Comparison of ENCODE assay signal across 14 mouse cellular contexts in genomic region chr12:52289594-52289993, GRCm38 (mm10).
A peak's percentile ranks its signal among the peaks of the same experiment; 100 is the strongest.
DNase-seq lines count a peak whose midpoint lies in the region; ATAC-seq lines count a peak whose summit lies in the region.
"Had no signal": no experiment of that assay in that cellular context is flagged by ENCODE, and none has a peak within 500 bp of the region (broad histone marks: within the 10 kb centered on the region; RNA-seq: fewer than 3 reads in every experiment).

No protein-coding gene starts in this region.

- peaks cover 12% of the 10 kb centered on the region for H3K4me1 ChIP-seq in neural tube, embryonic 12.5 days
- H3K4me1 ChIP-seq in forebrain, embryonic 16.5 days (replicated peaks; ENCODE audit: control insufficient read depth, insufficient read depth, low read length), result peaks cover 14% of the 10 kb centered on the region
- peaks cover 21% of the 10 kb centered on the region for H3K4me1 ChIP-seq in midbrain, embryonic 12.5 days

- no peak overlapping the region for H3K9ac ChIP-seq in neural tube, embryonic 12.5 days
- no peak overlapping the region for H3K9ac ChIP-seq in forebrain, embryonic 16.5 days (replicated peaks; ENCODE audit: low read depth, low read length)
- H3K9ac ChIP-seq in midbrain, embryonic 12.5 days (replicated peaks), result no peak overlapping the region
- H3K9ac ChIP-seq: embryonic facial prominence, embryonic 13.5 days; liver, embryonic 14.5 days had no signal

- ATAC-seq in neural tube, embryonic 12.5 days (ENCODE audit: low FRiP score, low read depth), result 0 out of 2 replicates have a peak, but pooled peaks have one; percentile 44
- ATAC-seq in forebrain, embryonic 16.5 days, result peak; percentile 41
- peak; percentile 39; the same call in 1 of the 2 replicates for ATAC-seq in midbrain, embryonic 12.5 days (ENCODE audit: low FRiP score, low read depth)
- no peak for ATAC-seq in CD4-positive, CD25-positive, alpha-beta regulatory T cell, adult 4 months
- ATAC-seq: intestine, embryonic 16.5 days had no signal

- H3K9me3 ChIP-seq in neural tube, embryonic 12.5 days, result no peaks in the 10 kb centered on the region
- no peaks in the 10 kb centered on the region for H3K9me3 ChIP-seq in forebrain, embryonic 16.5 days (ENCODE audit: control insufficient read depth, low read length)
- H3K9me3 ChIP-seq in midbrain, embryonic 12.5 days, result no peaks in the 10 kb centered on the region
- H3K9me3 ChIP-seq: embryonic facial prominence, embryonic 13.5 days; megakaryocyte, embryonic 14.5 days had no signal

- no peak overlapping the region for H3K4me3 ChIP-seq in neural tube, embryonic 12.5 days
- no peak overlapping the region for H3K4me3 ChIP-seq in forebrain, embryonic 16.5 days (replicated peaks; ENCODE audit: low read length)
- no peak overlapping the region for H3K4me3 ChIP-seq in midbrain, embryonic 12.5 days
- H3K4me3 ChIP-seq: embryonic facial prominence, embryonic 13.5 days; megakaryocyte, embryonic 14.5 days had no signal

- H3K4me2 ChIP-seq in neural tube, embryonic 12.5 days (replicated peaks), result no peak overlapping the region
- H3K4me2 ChIP-seq in forebrain, embryonic 16.5 days (ENCODE audit: low read length), result no peak overlapping the region
- no peak overlapping the region for H3K4me2 ChIP-seq in midbrain, embryonic 12.5 days (replicated peaks)

- WGBS in neural tube, embryonic 12.5 days, result 63% methylated on average over 10 of the region's 10 CpGs
- 29% methylated on average over 10 of the region's 10 CpGs for WGBS in forebrain, embryonic 16.5 days
- 52% methylated on average over 10 of the region's 10 CpGs for WGBS in midbrain, embryonic 12.5 days

- H3K27ac ChIP-seq in neural tube, embryonic 12.5 days, result no peak overlapping the region
- H3K27ac ChIP-seq in forebrain, embryonic 16.5 days (ENCODE audit: low read length), result peak overlapping the region; percentile 33; the same call in 1 of the 2 replicates
- peak overlapping the region; percentile 39; the same call in 1 of the 2 replicates for H3K27ac ChIP-seq in midbrain, embryonic 12.5 days (replicated peaks)
- H3K27ac ChIP-seq: liver, embryonic 14.5 days had no signal

- no peaks in the 10 kb centered on the region for H3K36me3 ChIP-seq in neural tube, embryonic 12.5 days
- no peaks in the 10 kb centered on the region for H3K36me3 ChIP-seq in forebrain, embryonic 16.5 days (ENCODE audit: control insufficient read depth, insufficient read depth)
- no peaks in the 10 kb centered on the region for H3K36me3 ChIP-seq in midbrain, embryonic 12.5 days
- H3K36me3 ChIP-seq: embryonic facial prominence, embryonic 13.5 days had no signal

- no peak for DNase-seq in neural tube, embryonic 10.5 days (ENCODE audit: extremely low spot score, low spot score)
- no peak for DNase-seq in urinary bladder, postnatal 14 days (ENCODE audit: low spot score)
- DNase-seq in urinary bladder, postnatal 36 days (ENCODE audit: low spot score in 2 of 2), result no peak
- DNase-seq: adrenal gland, postnatal 25 days; kidney, postnatal 36 days; spleen, adult 18-20 months had no signal

- H3K27me3 ChIP-seq in neural tube, embryonic 12.5 days (replicated peaks), result no peaks in the 10 kb centered on the region
- no peaks in the 10 kb centered on the region for H3K27me3 ChIP-seq in forebrain, embryonic 16.5 days (replicated peaks; ENCODE audit: control insufficient read depth, insufficient read depth, low read length)
- no peaks in the 10 kb centered on the region for H3K27me3 ChIP-seq in midbrain, embryonic 12.5 days
- H3K27me3 ChIP-seq: embryonic facial prominence, embryonic 13.5 days; megakaryocyte, embryonic 14.5 days had no signal
